Mouse (Mus musculus) ovary, postnatal 36 days (tissue): ENCODE measurements at regions not wholly inside any gene's neighbourhood (a gene's known extent, or its start where the extent isn't known, plus 50 kb on each side); places are given as distances from the start of the nearest gene placed in this dataset.
"Not testable (repeated sequence)": the region's sequence is repeated elsewhere in the genome, so short reads cannot be mapped to it uniquely, and the experiment has no call there.

Experiments used
- DNase-seq: peaks from one replicate; pipeline ENCODE4 v3.0.0; 2022; ENCODE audit warnings: low spot score, mixed read lengths

GRCm38 (mm10) chr8:78068087-78068910 lies 144.8 kb upstream of the Ttc29 start:
- no peak for DNase-seq

- DNase-seq = no peak
Observed at GRCm38 (mm10) chr8:78073821-78074220, 139.3 kb upstream of the Ttc29 start.

- peak; percentile 14 for DNase-seq
Observed at GRCm38 (mm10) chr8:78077122-78077521, 136.0 kb upstream of the Ttc29 start.

- not testable (repeated sequence) for DNase-seq
Observed at GRCm38 (mm10) chr8:78081395-78081794, 131.7 kb upstream of the Ttc29 start.

GRCm38 (mm10) chr8:78083012-78083411 lies 130.1 kb upstream of the Ttc29 start:
- no peak for DNase-seq

- no peak for DNase-seq
Observed at GRCm38 (mm10) chr8:78086361-78086760, 126.7 kb upstream of the Ttc29 start.

- DNase-seq = no peak
Observed at GRCm38 (mm10) chr8:78090382-78091122, 122.5 kb upstream of the Ttc29 start.

GRCm38 (mm10) chr8:78096383-78096782 lies 116.7 kb upstream of the Ttc29 start:
- DNase-seq = no peak

- no peak for DNase-seq
Observed at GRCm38 (mm10) chr8:78098191-78098745, 114.8 kb upstream of the Ttc29 start.

- DNase-seq = no peak
Observed at GRCm38 (mm10) chr8:78099091-78099490, 114.0 kb upstream of the Ttc29 start.

GRCm38 (mm10) chr8:78107339-78107738 lies 105.8 kb upstream of the Ttc29 start:
- no peak for DNase-seq

GRCm38 (mm10) chr8:78110003-78110649 lies 103.0 kb upstream of the Ttc29 start:
- DNase-seq = no peak

- no peak for DNase-seq
Observed at GRCm38 (mm10) chr8:78113105-78113504, 100.0 kb upstream of the Ttc29 start.

GRCm38 (mm10) chr8:78114512-78114911 lies 98.6 kb upstream of the Ttc29 start:
- no peak for DNase-seq

- DNase-seq = no peak
Observed at GRCm38 (mm10) chr8:78117191-78117590, 95.9 kb upstream of the Ttc29 start.

GRCm38 (mm10) chr8:78118493-78118892 lies 94.6 kb upstream of the Ttc29 start:
- DNase-seq = no peak

- DNase-seq = peak; percentile 28
Observed at GRCm38 (mm10) chr8:78119682-78120081, 93.4 kb upstream of the Ttc29 start.

- no peak for DNase-seq
Observed at GRCm38 (mm10) chr8:78124248-78124647, 88.8 kb upstream of the Ttc29 start.

- peak; percentile 39 for DNase-seq
Observed at GRCm38 (mm10) chr8:78127852-78128251, 85.2 kb upstream of the Ttc29 start.

GRCm38 (mm10) chr8:78129061-78129460 lies 84.0 kb upstream of the Ttc29 start:
- DNase-seq = no peak

- DNase-seq = not testable (repeated sequence)
Observed at GRCm38 (mm10) chr8:78139514-78139913, 73.6 kb upstream of the Ttc29 start.

GRCm38 (mm10) chr8:78147170-78147569 lies 65.9 kb upstream of the Ttc29 start:
- no peak for DNase-seq
